Mouse (Mus musculus): ENCODE data around the gene Gm28891.
"Not testable (repeated sequence)": the region's sequence is repeated elsewhere in the genome, so short reads cannot be mapped to it uniquely, and the experiment has no call there.

Gm28891 gene

DNA sequence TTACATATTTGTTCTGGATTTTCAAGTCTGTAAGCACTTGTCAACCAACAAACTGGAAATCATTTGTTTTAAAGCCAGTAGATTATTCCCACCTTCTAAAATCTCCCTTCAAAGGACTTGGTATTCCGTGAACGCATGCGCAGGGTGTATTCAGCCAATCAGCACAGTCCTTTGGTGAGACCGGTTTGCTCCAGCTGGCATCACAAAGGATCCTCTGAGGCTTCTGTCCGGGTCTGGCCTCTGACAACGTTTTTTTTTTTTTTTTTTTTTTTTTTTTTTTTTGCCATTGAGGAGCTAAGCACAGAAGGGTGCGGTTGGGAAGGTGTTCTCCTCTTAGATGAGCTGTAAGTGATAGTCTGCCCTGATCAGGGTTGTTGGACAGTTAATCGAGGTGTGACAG is at the start of gene Gm28891:
Gene Gm28891, plus strand, starts transcription at position 301 of the 400 bp plus-strand sequence.
- not testable (repeated sequence) for DNase-seq
